In genomic region chr10:29479401-29479800, GRCm38 (mm10) we compare ENCODE assay signal across 20 mouse cellular contexts. TPM values are rescaled to one million over a fixed set of nuclear protein-coding genes. Genes with fewer than 3 reads are reported as not detected.
"Had no signal": no experiment of that assay in that cellular context is flagged by ENCODE, and none has a peak within 500 bp of the region (broad histone marks: within the 10 kb centered on the region; RNA-seq: fewer than 3 reads in every experiment).

No protein-coding gene starts in this region.

- H3K9ac ChIP-seq: lung, embryonic 14.5 days; midbrain, embryonic 12.5 days; neural tube, embryonic 13.5 days; neural tube, embryonic 15.5 days had no signal

- H3K9me3 ChIP-seq: midbrain, embryonic 10.5 days; midbrain, embryonic 12.5 days; neural tube, embryonic 13.5 days; neural tube, embryonic 15.5 days had no signal

- H3K36me3 ChIP-seq: midbrain, embryonic 10.5 days; midbrain, embryonic 12.5 days; neural tube, embryonic 13.5 days; neural tube, embryonic 15.5 days had no signal

- H3K4me2 ChIP-seq: lung, embryonic 14.5 days; midbrain, embryonic 12.5 days; neural tube, embryonic 13.5 days; neural tube, embryonic 15.5 days had no signal

- H3K27me3 ChIP-seq: midbrain, embryonic 12.5 days; neural tube, embryonic 13.5 days; neural tube, embryonic 15.5 days had no signal

- H3K4me1 ChIP-seq: midbrain, embryonic 10.5 days; midbrain, embryonic 12.5 days; neural tube, embryonic 13.5 days; neural tube, embryonic 15.5 days had no signal

- DNase-seq: lung, adult 18-20 months; lung, embryonic 14.5 days; lung, postnatal 10 days; lung, postnatal 4 days; midbrain, embryonic 14.5 days; retina, postnatal 1 day; right cerebral cortex, adult 18-20 months; right cerebral cortex, postnatal 25 days; right cerebral cortex, postnatal 4 days; spleen, adult 18-20 months; thymus, adult 18-20 months; thymus, postnatal 14 days; thymus, postnatal 36 days had no signal

- H3K27ac ChIP-seq: midbrain, embryonic 10.5 days; midbrain, embryonic 12.5 days; neural tube, embryonic 13.5 days; neural tube, embryonic 15.5 days had no signal

- H3K4me3 ChIP-seq: midbrain, embryonic 10.5 days; midbrain, embryonic 12.5 days; myocyte; neural tube, embryonic 13.5 days; neural tube, embryonic 15.5 days had no signal

- ATAC-seq: midbrain, embryonic 16.5 days had no signal

RNA-seq across cellular contexts. Expression of gene Rspo3, which starts 56.3 kb away (rescaled TPM):
- total RNA-seq: megakaryocyte-erythroid progenitor cell, adult 5-6 weeks had no signal
